Mouse (Mus musculus) liver, embryonic 15.5 days (tissue): ENCODE data around the gene Gtsf2. TPM values are rescaled to one million over a fixed set of nuclear protein-coding genes. Genes with fewer than 3 reads are reported as not detected.
"Not testable (repeated sequence)": the region's sequence is repeated elsewhere in the genome, so short reads cannot be mapped to it uniquely, and the experiment has no call there.

Experiments used
- ATAC-seq: fragments of 200-750 bp; cut with Nextera tagmentation; 2 replicates; pipeline ENCODE4 v1.8.0; 2017; ENCODE audit warnings: moderate number of reproducible peaks, mild to moderate bottlenecking, moderate library complexity; ENCODE audit not compliant: insufficient read depth
- H3K27ac ChIP-seq: fragments of 300-500 bp; sonication (generic); replicated peaks from 2 replicates; pipeline ENCODE4 v1.5.1; 2015; ENCODE audit warnings: mild to moderate bottlenecking, inconsistent platforms
- H3K27me3 ChIP-seq: fragments of 300-500 bp; sonication (generic); 2 replicates; pipeline ENCODE4 v1.6.1; 2015; ENCODE audit warnings: mild to moderate bottlenecking, inconsistent platforms
- H3K36me3 ChIP-seq: fragments of 300-500 bp; sonication (generic); replicated peaks from 2 replicates; pipeline ENCODE4 v1.6.1; 2015; ENCODE audit warnings: moderate library complexity, mild to moderate bottlenecking, inconsistent platforms
- H3K4me1 ChIP-seq: fragments of 300-500 bp; sonication (generic); replicated peaks from 2 replicates; pipeline ENCODE4 v1.6.1; 2015; ENCODE audit warnings: inconsistent platforms
- H3K4me2 ChIP-seq: fragments of 300-500 bp; sonication (generic); 2 replicates; pipeline ENCODE4 v1.6.1; 2015; ENCODE audit warnings: moderate library complexity, mild to moderate bottlenecking, inconsistent platforms
- H3K4me3 ChIP-seq: fragments of 300-500 bp; sonication (generic); replicated peaks from 2 replicates; pipeline ENCODE4 v1.5.1; 2015; ENCODE audit warnings: mild to moderate bottlenecking, inconsistent platforms
- H3K9ac ChIP-seq: fragments of 300-500 bp; sonication (generic); 2 replicates; pipeline ENCODE4 v1.6.1; 2015; ENCODE audit warnings: moderate library complexity, mild to moderate bottlenecking, inconsistent platforms
- H3K9me3 ChIP-seq: fragments of 300-500 bp; sonication (generic); replicated peaks from 2 replicates; pipeline ENCODE4 v1.6.1; 2016; ENCODE audit warnings: inconsistent platforms
- WGBS: fragments of 180-500 bp; shearing (Covaris S2); methylation state at CpG from one replicate; pipeline ENCODE4 v1.1.7; 2015; ENCODE audit warnings: mixed read lengths; ENCODE audit not compliant: insufficient replicate concordance; 5-methylcytosine and 5-hydroxymethylcytosine counted together
- polyA plus RNA-seq: library from polyadenylated mRNA; unstranded; fragments of >200 nt; fragmentation: Nextera tagmentation; extraction: Ambion mirVana; gene quantifications from 2 replicates; pipeline ENCODE4 v1.2.1, GENCODE M21; 2015

The Gtsf2 gene
- polyA plus RNA-seq, 1 experiment from 2014 or later: not detected

DNA sequence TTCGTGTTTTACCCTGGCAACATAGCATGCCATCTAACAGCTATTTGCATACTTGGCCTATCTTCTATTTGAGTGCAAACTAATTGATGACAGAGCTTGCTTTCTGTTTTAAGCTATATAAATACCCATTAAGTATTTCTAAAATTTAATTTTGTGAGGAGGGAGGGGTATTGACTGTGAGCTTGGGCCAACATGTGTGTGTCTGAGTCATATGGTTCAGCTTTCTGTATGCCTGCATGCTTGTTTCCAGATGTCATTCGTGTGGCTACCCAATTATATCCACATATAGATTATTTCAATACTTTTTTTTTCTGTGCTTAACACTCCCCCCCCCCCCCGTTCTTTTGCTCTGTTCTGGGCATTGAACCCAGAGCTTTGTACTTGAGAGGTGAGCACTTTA, 24.0 kb upstream of the Gtsf2 start:
- no peaks in the 10 kb centered on the region for H3K9me3 ChIP-seq
- ATAC-seq: no peak
- H3K36me3 ChIP-seq: no peaks in the 10 kb centered on the region
- H3K9ac ChIP-seq: no peak overlapping the region
- H3K4me1 ChIP-seq: no peaks in the 10 kb centered on the region
- H3K4me3 ChIP-seq: no peak overlapping the region
- WGBS: 70% methylated on average over 3 of the region's 3 CpGs
- H3K27ac ChIP-seq: no peak overlapping the region
- H3K27me3 ChIP-seq: no peaks in the 10 kb centered on the region
- H3K4me2 ChIP-seq: no peak overlapping the region

DNA sequence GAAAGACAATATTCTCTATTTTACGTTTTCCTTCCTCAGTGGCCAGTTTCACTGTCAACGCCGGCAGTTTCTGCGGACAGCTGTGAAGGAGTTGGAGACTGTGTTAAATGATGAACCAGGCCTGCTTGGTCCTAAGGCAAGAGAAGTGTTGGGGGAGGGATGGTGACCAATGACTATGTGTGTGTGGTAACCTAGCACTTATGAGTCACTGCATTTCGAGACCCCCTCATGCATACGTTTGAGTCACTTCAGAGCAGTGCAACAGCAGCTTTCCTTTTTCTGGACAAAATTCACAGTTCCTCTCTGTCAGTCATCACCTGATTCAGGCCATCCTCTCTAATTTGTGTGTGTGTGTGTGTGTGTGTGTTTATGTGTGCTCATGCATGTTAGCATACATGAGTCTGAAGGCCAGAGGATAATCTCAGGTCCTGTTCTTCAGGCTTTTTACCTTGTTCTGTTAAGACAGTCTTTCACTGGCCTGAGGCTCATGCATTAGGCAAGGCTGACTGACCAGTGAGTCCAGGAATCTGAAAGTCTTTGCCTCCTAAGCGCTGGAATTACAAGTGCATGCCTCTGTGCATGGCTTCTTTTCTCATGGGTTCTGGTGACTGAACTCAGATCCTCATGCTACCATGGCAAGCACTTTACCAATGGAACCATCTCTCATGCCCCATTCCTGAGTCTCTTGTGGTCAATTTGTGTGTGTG, 23.4 kb upstream of the Gtsf2 start:
- 73% methylated on average over 7 of the region's 7 CpGs for WGBS
- no peak overlapping the region for H3K4me3 ChIP-seq
- H3K4me2 ChIP-seq: no peak overlapping the region
- no peaks in the 10 kb centered on the region for H3K36me3 ChIP-seq
- H3K9me3 ChIP-seq: no peaks in the 10 kb centered on the region
- no peaks in the 10 kb centered on the region for H3K4me1 ChIP-seq
- no peak for ATAC-seq
- no peaks in the 10 kb centered on the region for H3K27me3 ChIP-seq
- no peak overlapping the region for H3K9ac ChIP-seq
- no peak overlapping the region for H3K27ac ChIP-seq

DNA sequence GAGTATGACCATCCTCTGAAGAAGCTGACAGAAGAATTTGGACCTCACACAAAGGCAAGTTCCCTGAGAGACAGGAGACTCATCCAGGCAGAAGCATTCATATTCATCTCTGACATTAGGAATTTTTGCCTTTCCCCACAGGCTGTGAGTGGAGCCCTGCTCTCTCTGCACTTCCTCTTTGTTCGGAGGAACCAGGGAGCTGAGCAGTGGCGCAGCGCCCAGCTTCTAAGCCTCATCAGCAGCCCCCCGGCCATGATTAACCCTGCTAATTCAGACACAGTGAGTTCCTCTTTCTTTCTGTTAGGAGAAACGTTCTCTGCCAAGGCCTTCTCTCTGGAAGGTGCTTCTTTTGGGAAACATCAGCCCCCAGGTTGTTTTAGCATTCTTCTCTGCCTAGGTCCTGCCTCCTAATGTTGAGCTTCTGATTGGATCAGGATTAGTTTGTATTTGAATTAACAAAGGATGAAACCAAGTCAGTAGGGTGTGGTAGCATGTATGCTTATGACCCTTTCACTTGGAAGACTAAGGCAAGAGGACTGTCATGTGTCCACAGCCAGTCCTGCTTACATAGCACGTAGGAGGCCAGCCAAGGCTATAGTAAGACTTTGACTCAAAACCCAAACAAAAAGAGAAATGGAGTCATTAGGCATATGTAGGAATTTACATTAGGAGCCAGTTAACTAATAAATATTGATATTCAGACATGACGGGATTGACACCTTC, 14.4 kb upstream of the Gtsf2 start:
- ATAC-seq: no peak
- H3K36me3 ChIP-seq: no peaks in the 10 kb centered on the region; the same call in 1 of the 2 replicates
- H3K27ac ChIP-seq: no peak overlapping the region
- no peak overlapping the region for H3K9ac ChIP-seq
- H3K4me3 ChIP-seq: no peak overlapping the region
- H3K4me1 ChIP-seq: 0 out of 2 replicates have a peak, but pooled peaks cover 3% of the 10 kb centered on the region
- WGBS: 45% methylated on average over 7 of the region's 7 CpGs
- H3K27me3 ChIP-seq: no peaks in the 10 kb centered on the region
- no peaks in the 10 kb centered on the region for H3K9me3 ChIP-seq
- no peak overlapping the region for H3K4me2 ChIP-seq

DNA sequence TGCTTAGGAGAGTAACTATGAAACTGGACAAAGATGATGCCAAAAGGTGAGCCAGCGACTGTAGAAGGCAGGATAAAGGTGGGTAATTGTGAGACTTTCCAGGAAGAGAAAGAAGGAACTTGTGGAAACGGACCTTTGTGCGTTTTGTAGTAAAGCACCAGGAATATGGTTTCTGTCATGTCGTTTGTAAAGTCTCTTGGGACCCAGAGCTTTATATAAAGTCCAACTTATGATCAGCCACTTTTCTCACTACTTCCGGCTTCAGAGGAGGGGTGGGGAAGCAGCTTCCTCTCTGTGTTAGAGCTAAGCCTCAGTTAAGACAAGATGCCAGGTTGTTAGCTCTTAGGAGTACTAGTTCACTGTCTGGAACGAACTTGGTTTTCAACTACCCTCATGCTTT, 6.2 kb upstream of the Gtsf2 start:
- WGBS: 38% methylated on average over 6 of the region's 6 CpGs
- H3K4me3 ChIP-seq: peak overlapping the region; percentile 44
- H3K27me3 ChIP-seq: no peaks in the 10 kb centered on the region
- ATAC-seq: no peak
- no peak overlapping the region for H3K27ac ChIP-seq
- H3K4me2 ChIP-seq: peak overlapping the region; percentile 29; the same call in 1 of the 2 replicates
- no peaks in the 10 kb centered on the region for H3K4me1 ChIP-seq
- H3K9me3 ChIP-seq: no peaks in the 10 kb centered on the region
- no peaks in the 10 kb centered on the region for H3K36me3 ChIP-seq
- H3K9ac ChIP-seq: no peak overlapping the region

DNA sequence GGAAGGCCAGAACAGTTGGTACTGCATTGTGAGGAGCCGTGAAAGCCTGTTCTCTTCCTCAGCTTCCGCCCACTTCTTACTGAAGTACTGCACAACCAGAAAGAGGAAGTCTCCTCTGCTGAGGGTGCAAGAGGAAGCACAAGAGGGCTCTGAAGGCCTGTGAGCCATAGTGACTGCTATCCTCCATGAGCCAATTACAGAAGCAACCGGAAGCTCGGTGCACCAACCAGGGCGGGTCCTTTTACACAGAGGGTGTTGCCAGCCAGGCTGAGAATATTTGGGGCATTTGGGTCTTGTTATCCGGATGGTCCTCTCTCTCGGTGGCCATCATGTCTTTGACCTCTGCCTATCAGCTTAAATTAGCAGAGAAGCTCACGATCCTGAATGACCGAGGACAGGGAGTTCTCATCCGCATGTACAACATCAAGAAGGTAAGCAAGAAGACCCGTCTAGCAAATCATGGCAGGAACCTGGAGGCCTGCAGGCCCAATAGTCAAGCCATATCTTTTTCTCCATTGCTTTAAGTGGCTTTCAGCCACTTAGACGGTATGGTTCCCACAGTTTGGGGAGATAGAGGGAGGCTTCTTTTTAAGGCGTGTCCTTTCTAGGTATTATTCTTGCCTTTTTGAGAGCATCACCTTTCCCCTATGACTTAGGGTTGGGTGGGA, 5.4 kb upstream of the Gtsf2 start, which contains the start of gene Nckap1l:
Gene Nckap1l (plus strand): TSS at position 244 of the 668 bp plus-strand sequence.
- WGBS: 20% methylated on average over 13 of the region's 13 CpGs
- Histone ChIP-seq H3K4me1 (no peaks in the 10 kb centered on the region), H3K9me3 (no peaks in the 10 kb centered on the region), H3K4me3 (peak within 1 kb of the TSS; percentile 44), H3K4me2 (peak within 1 kb of the TSS; percentile 29), H3K36me3 (no peaks in the 10 kb centered on the region), H3K9ac (no peak within 1 kb of the TSS), H3K27me3 (no peaks in the 10 kb centered on the region), H3K27ac (no peak within 1 kb of the TSS)
- ATAC-seq: peak; percentile 68

DNA sequence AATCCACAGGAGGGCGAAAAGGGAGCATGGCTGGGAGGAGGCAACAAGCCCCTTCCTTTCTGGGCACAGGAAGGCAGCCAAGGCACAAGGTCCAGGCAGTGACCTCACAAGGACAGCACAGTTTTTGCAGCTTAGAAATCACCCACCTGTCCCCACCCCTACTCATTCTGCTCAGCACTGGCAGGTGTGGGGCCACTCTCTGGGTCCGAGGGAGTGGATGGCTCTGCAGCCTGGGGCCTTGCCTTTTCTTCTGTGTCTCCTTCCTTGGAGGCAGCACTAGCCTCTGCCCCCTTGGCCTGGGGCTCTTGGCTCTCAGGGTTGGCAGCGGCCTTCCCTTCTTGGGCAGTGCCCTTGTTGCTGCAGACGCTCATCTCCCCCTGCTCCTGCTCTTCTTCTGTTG, 2.3 kb downstream of the Gtsf2 start:
- WGBS: 53% methylated on average over 4 of the region's 4 CpGs
- H3K27me3 ChIP-seq, H3K4me1 ChIP-seq, H3K27ac ChIP-seq, H3K9me3 ChIP-seq, H3K36me3 ChIP-seq, H3K4me3 ChIP-seq, ATAC-seq, H3K4me2 ChIP-seq, H3K9ac ChIP-seq: not testable (repeated sequence)

DNA sequence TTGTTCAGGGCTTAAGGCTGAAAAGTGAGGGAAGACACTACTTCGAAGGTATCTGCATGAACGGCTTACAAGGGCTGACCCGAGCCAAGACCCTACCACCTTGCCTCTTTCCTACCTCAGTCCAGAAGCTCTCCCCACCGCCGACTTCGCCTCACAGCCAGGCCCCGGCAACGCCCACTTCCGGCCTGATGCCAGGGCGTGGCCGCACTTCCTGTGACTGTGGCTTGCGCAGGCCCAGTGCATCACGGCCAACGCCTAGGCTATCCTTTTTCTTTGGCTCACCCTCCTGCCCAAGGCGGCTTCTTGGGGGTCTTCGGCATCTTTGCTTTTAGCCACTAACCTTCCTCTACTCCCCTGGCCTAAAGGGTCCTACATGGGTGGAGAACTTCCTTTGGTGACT, 18.0 kb downstream of the Gtsf2 start, which contains the start of gene Gtsf1:
Gene Gtsf1 (minus strand): TSS at position 230 of the 400 bp plus-strand sequence.
- 69% methylated on average over 16 of the region's 16 CpGs for WGBS
- H3K9ac ChIP-seq: no peak within 1 kb of the TSS
- no peaks in the 10 kb centered on the region for H3K36me3 ChIP-seq
- H3K4me2 ChIP-seq: no peak within 1 kb of the TSS
- no peaks in the 10 kb centered on the region for H3K4me1 ChIP-seq
- no peak for ATAC-seq
- H3K27ac ChIP-seq: no peak within 1 kb of the TSS
- H3K4me3 ChIP-seq: no peak within 1 kb of the TSS
- no peaks in the 10 kb centered on the region for H3K27me3 ChIP-seq
- no peaks in the 10 kb centered on the region for H3K9me3 ChIP-seq

DNA sequence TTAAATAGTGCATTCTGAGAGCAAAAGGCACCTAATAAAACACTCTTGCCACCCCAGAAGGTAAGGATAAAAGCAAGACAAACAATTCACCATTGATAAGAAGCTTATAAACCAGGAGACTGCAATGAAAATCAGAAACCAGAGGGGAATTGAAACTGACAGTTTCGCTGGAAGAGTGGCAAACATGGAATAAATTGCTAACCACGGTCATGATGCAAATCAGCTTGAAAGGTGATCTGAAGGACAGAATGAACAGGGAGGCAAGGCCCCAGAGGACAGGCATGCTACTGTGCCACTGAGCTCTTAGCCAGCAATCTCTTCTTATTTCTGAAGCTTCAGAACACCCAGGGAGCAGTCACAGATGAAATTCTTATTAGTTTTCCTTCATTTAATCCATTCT, 21.3 kb downstream of the Gtsf2 start:
- H3K4me2 ChIP-seq: no peak overlapping the region
- H3K27ac ChIP-seq: no peak overlapping the region
- 31% methylated on average over 2 of the region's 2 CpGs for WGBS
- no peaks in the 10 kb centered on the region for H3K9me3 ChIP-seq
- ATAC-seq: no peak
- no peak overlapping the region for H3K9ac ChIP-seq
- no peaks in the 10 kb centered on the region for H3K4me1 ChIP-seq
- no peaks in the 10 kb centered on the region for H3K27me3 ChIP-seq
- no peak overlapping the region for H3K4me3 ChIP-seq
- no peaks in the 10 kb centered on the region for H3K36me3 ChIP-seq

DNA sequence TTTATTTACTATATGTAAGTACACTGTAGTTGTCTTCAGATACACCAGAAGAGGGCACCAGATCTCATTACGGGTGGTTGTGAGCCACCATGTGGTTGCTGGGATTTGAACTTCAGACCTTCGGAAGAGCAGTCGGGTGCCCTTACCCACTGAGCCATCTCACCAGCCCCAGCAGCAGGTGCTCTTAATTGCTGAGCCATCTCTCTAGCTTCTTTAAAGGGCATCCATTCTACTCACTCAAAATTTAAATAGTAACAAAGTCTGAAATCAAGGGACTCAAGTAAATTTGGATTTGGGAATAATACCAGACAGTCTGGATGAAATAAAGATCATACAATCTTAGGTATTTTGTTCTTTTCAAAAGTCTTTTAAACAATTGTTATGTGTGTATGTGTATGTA, 42.7 kb downstream of the Gtsf2 start:
- not testable (repeated sequence) for H3K36me3 ChIP-seq, H3K27ac ChIP-seq, H3K27me3 ChIP-seq, ATAC-seq, H3K4me1 ChIP-seq, H3K4me2 ChIP-seq, H3K4me3 ChIP-seq, H3K9me3 ChIP-seq, H3K9ac ChIP-seq
- WGBS: 63% methylated on average over 3 of the region's 3 CpGs

DNA sequence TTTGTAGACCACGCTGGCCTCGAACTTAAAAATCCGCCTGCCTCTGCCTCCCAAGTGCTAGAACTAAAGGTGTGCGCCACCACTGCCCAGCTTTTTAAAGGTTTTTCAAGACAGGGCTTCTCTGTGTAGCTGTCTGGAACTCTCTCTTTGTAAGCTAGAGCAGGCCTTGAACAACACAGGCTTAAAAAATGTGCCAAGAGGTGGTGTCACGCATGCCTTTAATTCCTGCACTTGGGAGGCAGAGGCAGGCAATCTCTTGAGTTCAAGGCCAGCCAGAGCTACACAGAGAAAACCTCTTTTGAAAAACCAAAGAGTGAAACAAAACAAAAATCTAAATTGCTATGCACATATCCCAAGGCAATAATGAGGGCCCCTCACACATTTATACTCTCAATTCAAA, 46.9 kb downstream of the Gtsf2 start:
- H3K27me3 ChIP-seq: no peaks in the 10 kb centered on the region
- H3K36me3 ChIP-seq: no peaks in the 10 kb centered on the region
- WGBS: 72% methylated on average over 5 of the region's 5 CpGs
- H3K4me2 ChIP-seq: no peak overlapping the region
- no peak for ATAC-seq
- H3K27ac ChIP-seq: no peak overlapping the region
- H3K9me3 ChIP-seq: no peaks in the 10 kb centered on the region
- H3K4me1 ChIP-seq: no peaks in the 10 kb centered on the region
- H3K9ac ChIP-seq: no peak overlapping the region
- no peak overlapping the region for H3K4me3 ChIP-seq

DNA sequence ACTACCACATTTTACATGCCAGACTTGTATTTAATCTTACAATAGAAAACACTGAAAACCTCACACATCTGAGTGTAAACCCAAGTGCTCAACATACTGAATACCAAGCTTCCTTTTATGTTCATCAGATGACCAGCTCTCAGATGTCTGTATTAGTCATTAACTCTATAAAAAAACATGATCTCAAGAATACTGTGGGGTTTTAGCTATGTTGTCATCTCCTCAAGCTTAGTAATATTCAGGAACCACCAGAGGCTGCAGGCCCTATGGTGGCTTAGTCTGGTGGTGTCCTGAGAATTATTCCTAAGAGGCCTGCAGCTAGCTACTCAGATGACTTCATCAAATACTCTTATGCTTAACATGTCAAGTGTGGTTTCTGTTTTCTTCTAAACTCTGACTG, 54.7 kb downstream of the Gtsf2 start:
- no peak overlapping the region for H3K27ac ChIP-seq
- no peak overlapping the region for H3K4me2 ChIP-seq
- no peaks in the 10 kb centered on the region for H3K9me3 ChIP-seq
- H3K27me3 ChIP-seq: no peaks in the 10 kb centered on the region
- H3K4me1 ChIP-seq: no peaks in the 10 kb centered on the region
- no peak overlapping the region for H3K4me3 ChIP-seq
- ATAC-seq: no peak
- no peak overlapping the region for H3K9ac ChIP-seq
- no peaks in the 10 kb centered on the region for H3K36me3 ChIP-seq
